Mouse (Mus musculus): ENCODE measurements around the gene BC048507.
A peak's percentile ranks its signal among the peaks of the same experiment; 100 is the strongest.
"Not testable (repeated sequence)": the region's sequence is repeated elsewhere in the genome, so short reads cannot be mapped to it uniquely, and the experiment has no call there.

BC048507 gene

GRCm38 (mm10) chr13:67863026-67863425 lies at the start of gene BC048507:
BC048507 (plus strand) TSS chr13:67863326.
- DNase-seq: no peak

DNA sequence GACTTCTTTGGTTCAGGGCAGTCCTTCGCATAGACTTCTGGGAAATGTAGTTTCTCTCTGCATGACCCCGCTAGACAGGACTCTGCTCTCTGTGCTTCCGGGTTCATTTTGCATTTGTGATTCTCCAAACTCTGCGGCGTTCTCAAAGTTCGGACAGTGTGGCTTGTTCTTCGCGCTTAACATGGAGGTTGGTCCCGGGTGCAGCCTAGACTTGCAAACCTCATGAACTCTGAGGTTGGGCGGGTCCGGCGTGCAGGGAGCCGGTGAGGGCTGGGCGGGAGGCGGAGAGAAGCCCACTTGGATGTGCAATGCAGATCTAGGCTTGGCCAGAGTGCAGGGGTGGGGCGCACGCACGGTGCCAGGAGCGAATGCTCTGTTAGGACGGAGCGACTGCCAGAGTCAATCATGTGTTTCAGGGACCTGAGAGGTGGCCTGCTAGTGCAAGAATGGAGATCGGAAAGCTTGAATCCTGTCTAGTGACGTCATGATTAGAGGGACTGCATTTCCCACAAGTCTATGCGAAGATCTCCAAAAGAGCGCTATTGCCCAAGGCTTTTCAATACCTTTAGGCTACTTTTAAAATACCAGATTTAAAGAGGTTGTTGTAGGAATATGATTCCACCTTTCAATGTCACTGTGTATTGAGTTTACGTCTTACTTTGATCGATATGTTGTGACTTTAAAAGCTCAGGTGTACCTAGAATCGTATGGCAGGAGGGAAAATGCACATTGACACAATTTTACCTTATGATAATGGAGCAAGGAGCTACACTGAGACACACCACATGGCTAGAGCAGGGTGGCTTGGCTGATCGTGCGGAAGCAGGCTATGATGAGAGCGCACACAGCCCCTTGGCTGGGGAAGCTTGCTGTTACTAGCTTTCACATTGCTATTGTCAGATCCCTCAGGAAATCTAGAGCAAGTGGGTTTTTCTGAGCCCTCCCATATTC lies 49.1 kb upstream of the BC048507 start, which contains the start of gene Zfp273:
Gene Zfp273, plus strand, starts transcription at position 31 of the 951 bp plus-strand sequence.
- peak; percentile 85 for DNase-seq

DNA sequence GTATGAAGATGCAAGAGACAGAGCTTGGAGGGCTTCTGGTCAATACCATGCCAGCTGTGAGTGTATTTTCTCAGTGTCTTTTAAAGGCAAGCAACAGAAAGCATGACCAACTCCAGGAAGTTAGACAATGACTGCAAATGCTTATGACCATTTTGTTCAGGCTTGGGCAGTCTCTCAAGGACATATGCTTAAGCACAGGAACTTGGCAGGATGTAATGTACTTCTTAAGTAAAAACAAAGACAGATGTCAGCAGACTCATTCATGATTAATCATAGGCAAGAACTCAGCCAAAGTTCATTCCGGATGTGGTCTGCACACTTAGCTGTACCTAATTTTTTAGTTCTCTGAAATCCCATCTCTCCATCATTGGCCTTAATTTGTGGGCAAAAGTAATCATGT lies 44.5 kb upstream of the BC048507 start:
- no peak for DNase-seq

DNA sequence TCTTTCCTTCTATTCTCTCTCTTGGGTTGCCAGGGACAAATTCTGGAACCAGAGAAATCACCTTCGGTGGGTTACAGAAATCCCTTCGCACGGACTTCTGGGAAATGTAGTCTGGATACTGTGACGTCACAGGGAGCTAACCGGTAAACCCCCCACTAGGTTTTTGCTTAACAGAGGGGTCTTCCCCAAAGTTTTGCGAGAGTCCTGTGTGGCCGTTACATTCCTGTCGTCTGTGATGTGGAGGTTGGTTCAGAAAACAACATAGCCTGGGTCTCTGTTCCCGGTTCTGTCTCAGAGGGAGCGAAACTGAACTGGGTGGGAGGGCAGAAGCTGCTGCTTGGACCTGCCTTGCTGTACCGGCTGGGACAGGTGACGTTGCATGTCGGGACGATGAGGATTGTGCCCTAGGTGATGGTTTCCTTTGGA lies 32.2 kb upstream of the BC048507 start, which contains the start of gene Gm10037:
Gene Gm10037, plus strand, starts transcription at position 196 of the 426 bp plus-strand sequence.
- peak; percentile 74 for DNase-seq

DNA sequence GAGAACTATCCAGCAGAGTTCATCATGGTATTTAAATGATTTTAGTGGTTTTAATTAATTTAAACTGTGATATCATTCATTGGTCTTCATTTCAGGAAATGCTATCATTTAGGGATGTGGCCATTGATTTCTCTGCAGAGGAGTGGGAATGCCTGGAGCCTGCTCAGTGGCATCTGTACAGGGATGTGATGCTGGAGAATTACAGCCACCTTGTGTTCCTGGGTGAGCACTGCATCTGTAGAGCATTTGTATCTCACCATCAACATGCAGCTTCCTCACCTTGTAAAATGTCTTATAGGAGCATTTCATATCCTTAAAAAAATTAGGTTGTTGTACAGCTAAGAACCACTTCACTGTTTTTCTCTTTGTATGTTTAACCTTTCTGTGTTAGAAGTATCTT lies 30.0 kb upstream of the BC048507 start:
- not testable (repeated sequence) for DNase-seq

- DNase-seq: no peak
These were observed 19.4 kb upstream of the BC048507 start for GRCm38 (mm10) chr13:67843775-67844118.

- peak; percentile 59 for DNase-seq
These were observed 18.8 kb upstream of the BC048507 start for GRCm38 (mm10) chr13:67844119-67844852.

GRCm38 (mm10) chr13:67844853-67845194 lies 18.3 kb upstream of the BC048507 start:
- DNase-seq: no peak

DNA sequence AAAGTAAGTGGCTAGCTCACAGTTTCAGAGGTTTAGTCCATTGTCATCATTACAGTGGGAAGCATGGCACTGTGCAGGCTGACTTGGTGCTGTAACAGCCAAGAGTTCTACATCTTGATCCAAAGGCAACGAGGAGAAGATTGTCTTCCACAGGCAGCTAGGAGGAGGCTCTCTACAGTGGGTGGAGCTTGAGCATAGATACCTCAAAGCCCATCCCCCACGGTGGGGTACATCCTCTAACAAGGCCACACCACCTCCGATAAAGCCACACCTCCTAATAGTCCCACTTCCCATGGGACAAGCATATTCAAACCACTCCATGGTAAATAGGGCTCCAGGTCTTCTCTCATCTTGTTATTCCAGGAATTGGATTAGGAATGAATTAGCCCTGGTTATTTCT lies 12.8 kb upstream of the BC048507 start:
- DNase-seq: no peak

DNA sequence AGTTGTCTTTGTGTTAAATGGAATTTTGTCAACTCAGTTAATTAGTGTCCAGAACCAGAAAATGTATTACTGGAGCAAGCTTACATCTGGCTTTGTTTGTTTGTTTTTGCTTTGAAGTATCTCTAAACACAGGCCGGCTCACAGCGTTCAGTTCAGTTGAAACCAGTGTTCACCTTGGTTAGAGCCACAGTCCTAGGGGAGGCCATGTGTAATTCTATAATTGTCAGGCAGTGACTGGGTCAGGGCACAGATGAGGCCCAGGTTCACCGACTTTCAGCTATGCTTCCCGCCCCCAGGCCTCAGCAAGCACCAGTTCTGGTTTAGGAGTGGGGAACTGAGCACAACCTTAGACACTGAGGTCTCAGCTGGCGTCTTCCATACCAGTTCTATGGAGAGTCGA lies 10.0 kb upstream of the BC048507 start:
- no peak for DNase-seq

GRCm38 (mm10) chr13:67853983-67854382 lies 9.1 kb upstream of the BC048507 start:
- no peak for DNase-seq

DNA sequence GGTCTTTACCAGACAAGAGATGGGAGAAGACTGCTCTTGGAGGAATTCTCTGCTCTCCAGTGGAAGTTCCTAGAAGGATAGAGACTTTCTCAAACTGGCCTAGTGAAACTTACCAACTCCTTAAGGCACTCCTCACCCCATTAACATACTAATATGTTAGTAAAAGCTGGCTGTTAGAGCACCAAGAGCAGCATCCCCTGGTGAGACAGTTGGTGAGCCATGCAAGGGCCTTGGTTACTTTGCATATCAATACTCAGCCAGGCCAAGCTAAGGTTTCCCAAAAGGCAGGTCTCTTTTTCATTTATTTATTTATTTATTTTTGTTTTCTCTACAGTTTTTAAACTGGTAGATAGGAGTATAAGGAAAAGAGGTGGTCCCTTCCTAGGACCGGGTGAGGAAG lies 5.8 kb upstream of the BC048507 start:
- no peak for DNase-seq

DNA sequence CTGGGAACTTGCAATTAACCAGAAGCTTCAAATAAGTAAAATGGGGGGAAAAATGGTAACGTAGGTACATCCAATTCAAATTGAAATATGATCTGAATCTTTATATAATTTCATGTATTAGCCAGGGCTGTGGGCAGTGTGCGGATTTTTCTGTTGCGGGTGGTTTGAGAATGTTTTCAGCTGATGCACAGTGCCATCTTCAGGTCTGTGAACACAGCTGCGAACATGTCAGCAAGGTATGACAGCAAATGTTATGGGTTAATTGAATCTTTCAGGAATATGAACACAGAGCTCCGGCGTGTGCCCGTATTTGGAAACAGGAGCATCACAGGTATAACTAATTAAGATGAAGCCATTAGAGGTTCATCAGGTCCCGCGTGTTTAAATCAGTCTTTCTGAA lies 618 bp upstream of the BC048507 start:
- no peak for DNase-seq

GRCm38 (mm10) chr13:67864764-67865350 lies 1.7 kb downstream of the BC048507 start:
- DNase-seq: no peak

- peak; percentile 12 for DNase-seq
These were observed 4.8 kb downstream of the BC048507 start for GRCm38 (mm10) chr13:67867899-67868298.

- DNase-seq: not testable (repeated sequence)
These were observed 13.0 kb downstream of the BC048507 start for GRCm38 (mm10) chr13:67876049-67876698.

DNA sequence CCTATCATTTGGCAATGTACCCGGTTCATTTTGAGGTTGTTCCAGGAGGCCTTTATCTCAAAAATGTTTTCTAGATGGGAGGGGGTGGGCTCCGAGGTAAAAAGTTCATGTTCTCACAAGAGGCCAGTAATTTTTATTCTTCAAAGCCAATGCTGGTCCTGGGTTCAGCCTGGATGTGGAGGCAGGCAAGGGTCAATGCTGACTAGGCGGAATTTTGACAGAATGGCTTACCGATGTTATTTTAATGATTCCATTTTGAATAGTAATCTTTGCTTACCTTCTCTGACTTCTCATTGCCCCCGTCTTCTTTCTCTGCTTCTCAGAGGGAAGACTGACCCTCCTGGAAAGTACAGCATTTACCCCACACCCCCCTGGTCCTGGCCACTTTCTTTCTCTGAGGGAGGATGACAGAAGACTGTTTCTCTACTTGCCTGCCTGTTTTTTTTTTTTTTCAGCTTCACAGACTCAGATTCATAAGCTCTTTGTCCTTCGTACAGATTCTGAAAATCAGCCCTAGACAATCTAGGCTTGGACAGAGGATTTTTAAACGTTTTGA lies 13.7 kb downstream of the BC048507 start:
- no peak for DNase-seq

GRCm38 (mm10) chr13:67883966-67884365 lies 20.8 kb downstream of the BC048507 start:
- no peak for DNase-seq

DNA sequence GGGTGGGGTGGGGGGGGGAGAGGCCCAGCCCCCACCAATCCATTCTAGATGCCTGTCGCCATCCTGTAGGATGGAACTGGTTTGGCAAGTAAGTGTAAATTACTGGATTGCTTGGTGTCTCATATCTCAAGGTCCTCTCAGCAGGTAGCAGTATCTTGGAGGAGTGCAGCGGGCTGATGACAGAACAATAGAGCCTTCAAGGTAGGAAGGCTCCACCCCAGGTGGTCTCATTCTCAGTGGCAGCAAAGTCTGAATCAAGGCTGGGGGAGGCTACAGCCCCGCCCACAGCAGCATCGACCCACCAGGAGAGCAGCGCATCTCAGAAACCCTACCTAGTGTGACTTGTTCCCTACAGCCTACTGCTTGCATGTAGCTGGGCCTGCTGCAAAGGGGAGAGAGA lies 46.6 kb downstream of the BC048507 start:
- DNase-seq: no peak

Measured in right cerebral cortex, adult 18-20 months (tissue).